Mouse (Mus musculus) right cerebral cortex, postnatal 36 days (tissue): ENCODE results near the gene Gm9603.
"Not testable (repeated sequence)": the region's sequence is repeated elsewhere in the genome, so short reads cannot be mapped to it uniquely, and the experiment has no call there.

Experiments used
- DNase-seq, 2 experiments: peaks; one replicate each; pipeline ENCODE4 v3.0.0; 2022; ENCODE audit warnings: low spot score in 2 of 2, mixed read lengths in 1 of 2

Gm9603 gene

DNA sequence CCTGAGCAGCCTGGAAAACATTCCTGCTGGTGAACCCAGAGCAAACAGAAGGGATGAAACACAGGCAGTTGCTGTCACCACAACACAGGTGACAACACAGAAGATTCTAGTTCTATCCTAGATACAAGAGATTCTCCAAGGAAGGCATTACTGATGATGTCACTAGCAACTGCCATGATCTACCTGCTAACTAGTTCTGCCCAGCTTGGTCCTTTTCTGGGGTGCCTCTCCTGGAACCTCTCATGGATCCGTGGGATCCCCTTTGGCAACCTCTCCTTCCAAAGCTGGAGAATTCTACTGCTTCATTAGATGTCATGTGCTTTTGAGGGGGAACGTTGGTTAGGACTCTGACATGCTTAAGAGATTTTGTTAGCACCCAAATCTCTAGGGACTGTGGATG lies at the start of gene Gm9603:
Gene Gm9603, minus strand, starts transcription at position 101 of the 400 bp plus-strand sequence.
- DNase-seq, result not testable (repeated sequence)

DNA sequence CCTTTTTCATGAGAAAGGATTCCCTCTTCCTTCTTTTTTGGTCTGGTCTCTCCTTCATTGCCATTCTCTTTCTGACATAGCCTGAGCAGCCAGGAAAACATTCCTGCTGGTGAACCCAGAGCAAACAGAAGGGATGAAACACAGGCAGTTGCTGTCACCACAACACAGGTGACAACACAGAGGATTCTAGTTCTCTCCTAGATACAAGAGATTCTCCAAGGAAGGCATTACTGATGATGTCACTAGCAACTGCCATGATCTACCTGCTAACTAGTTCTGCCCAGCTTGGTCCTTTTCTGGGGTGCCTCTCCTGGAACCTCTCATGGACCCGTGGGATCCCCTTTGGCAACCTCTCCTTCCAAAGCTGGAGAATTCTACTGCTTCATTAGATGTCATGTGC lies 54.3 kb downstream of the Gm9603 start, which contains the start of gene Gm8265:
Gene Gm8265, minus strand, starts transcription at position 101 of the 400 bp plus-strand sequence.
- DNase-seq, result not testable (repeated sequence)
